ENCODE assay signal across 26 mouse cellular contexts in genomic region chr16:94999019-94999418, GRCm38 (mm10). TPM values are rescaled to one million over a fixed set of nuclear protein-coding genes. Genes with fewer than 3 reads are reported as not detected.
DNase-seq lines count a peak whose midpoint lies in the region; ATAC-seq lines count a peak whose summit lies in the region.
"Had no signal": no experiment of that assay in that cellular context is flagged by ENCODE, and none has a peak within 500 bp of the region (broad histone marks: within the 10 kb centered on the region; RNA-seq: fewer than 3 reads in every experiment).

No protein-coding gene starts in this region.

- peaks cover 19% of the 10 kb centered on the region for H3K4me1 ChIP-seq in hindbrain, embryonic 12.5 days
- peaks cover 21% of the 10 kb centered on the region for H3K4me1 ChIP-seq in hindbrain, embryonic 14.5 days (replicated peaks; ENCODE audit: control insufficient read depth, insufficient read depth, low read length)
- peaks cover 42% of the 10 kb centered on the region for H3K4me1 ChIP-seq in neural tube, embryonic 13.5 days (replicated peaks)
- peaks cover 44% of the 10 kb centered on the region for H3K4me1 ChIP-seq in neural tube, embryonic 15.5 days
- no peaks in the 10 kb centered on the region for H3K4me1 ChIP-seq in intestine, embryonic 15.5 days (replicated peaks)

- no peaks in the 10 kb centered on the region for H3K9me3 ChIP-seq in hindbrain, embryonic 12.5 days (replicated peaks)
- no peaks in the 10 kb centered on the region for H3K9me3 ChIP-seq in hindbrain, embryonic 14.5 days (ENCODE audit: control insufficient read depth, low read length)
- no peaks in the 10 kb centered on the region for H3K9me3 ChIP-seq in neural tube, embryonic 13.5 days
- H3K9me3 ChIP-seq in neural tube, embryonic 15.5 days (replicated peaks), result no peaks in the 10 kb centered on the region
- no peaks in the 10 kb centered on the region for H3K9me3 ChIP-seq in intestine, embryonic 15.5 days
- H3K9me3 ChIP-seq: embryonic facial prominence, embryonic 10.5 days; embryonic facial prominence, embryonic 13.5 days; forebrain, embryonic 13.5 days; hindbrain, embryonic 15.5 days had no signal

- ATAC-seq in hindbrain, embryonic 12.5 days (ENCODE audit: low FRiP score), result peak; percentile 47; the same call in 1 of the 2 replicates
- ATAC-seq in hindbrain, embryonic 14.5 days (ENCODE audit: low FRiP score), result no peak
- no peak for ATAC-seq in neural tube, embryonic 13.5 days (ENCODE audit: low read depth)
- ATAC-seq in neural tube, embryonic 15.5 days (ENCODE audit: low FRiP score), result no peak
- no peak for ATAC-seq in intestine, embryonic 15.5 days
- ATAC-seq: forebrain, embryonic 13.5 days; forebrain, postnatal 0 days; intestine, embryonic 16.5 days; Patski had no signal

- H3K4me2 ChIP-seq in hindbrain, embryonic 12.5 days (replicated peaks), result no peak overlapping the region
- no peak overlapping the region for H3K4me2 ChIP-seq in hindbrain, embryonic 14.5 days (replicated peaks)
- no peak overlapping the region for H3K4me2 ChIP-seq in neural tube, embryonic 13.5 days
- no peak overlapping the region for H3K4me2 ChIP-seq in neural tube, embryonic 15.5 days
- no peak overlapping the region for H3K4me2 ChIP-seq in intestine, embryonic 15.5 days (replicated peaks)
- H3K4me2 ChIP-seq: embryonic facial prominence, embryonic 13.5 days; forebrain, embryonic 13.5 days; heart, embryonic 11.5 days had no signal

- H3K27ac ChIP-seq in hindbrain, embryonic 12.5 days, result no peak overlapping the region
- H3K27ac ChIP-seq in hindbrain, embryonic 14.5 days, result no peak overlapping the region
- no peak overlapping the region for H3K27ac ChIP-seq in neural tube, embryonic 13.5 days (replicated peaks)
- no peak overlapping the region for H3K27ac ChIP-seq in neural tube, embryonic 15.5 days (replicated peaks)
- no peak overlapping the region for H3K27ac ChIP-seq in intestine, embryonic 15.5 days
- H3K27ac ChIP-seq: embryonic facial prominence, embryonic 10.5 days; embryonic facial prominence, embryonic 13.5 days; forebrain, embryonic 13.5 days; gastrocnemius, adult 2 months; hindbrain, embryonic 15.5 days had no signal

- peaks cover 38% of the 10 kb centered on the region for H3K27me3 ChIP-seq in hindbrain, embryonic 12.5 days
- H3K27me3 ChIP-seq in hindbrain, embryonic 14.5 days (ENCODE audit: control insufficient read depth, insufficient read depth, low read length), result peaks cover 32% of the 10 kb centered on the region
- H3K27me3 ChIP-seq in neural tube, embryonic 13.5 days, result peaks cover 48% of the 10 kb centered on the region
- H3K27me3 ChIP-seq in neural tube, embryonic 15.5 days (replicated peaks), result peaks cover 9% of the 10 kb centered on the region; the same call in 1 of the 2 replicates
- peaks cover 35% of the 10 kb centered on the region for H3K27me3 ChIP-seq in intestine, embryonic 15.5 days (replicated peaks)
- H3K27me3 ChIP-seq: hindbrain, embryonic 15.5 days had no signal

- no peak overlapping the region for H3K4me3 ChIP-seq in hindbrain, embryonic 12.5 days
- no peak overlapping the region for H3K4me3 ChIP-seq in hindbrain, embryonic 14.5 days (replicated peaks; ENCODE audit: low read length)
- no peak overlapping the region for H3K4me3 ChIP-seq in neural tube, embryonic 13.5 days
- no peak overlapping the region for H3K4me3 ChIP-seq in neural tube, embryonic 15.5 days (replicated peaks)
- no peak overlapping the region for H3K4me3 ChIP-seq in intestine, embryonic 15.5 days (replicated peaks)
- H3K4me3 ChIP-seq: embryonic facial prominence, embryonic 10.5 days; embryonic facial prominence, embryonic 13.5 days; erythroblast, embryonic 14.5 days; forebrain, embryonic 13.5 days; gastrocnemius, adult 2 months; hindbrain, embryonic 15.5 days had no signal

- no peak overlapping the region for H3K9ac ChIP-seq in hindbrain, embryonic 12.5 days
- H3K9ac ChIP-seq in hindbrain, embryonic 14.5 days, result no peak overlapping the region
- 0 out of 2 replicates have a peak overlapping the region, but pooled peaks have one; percentile 12 for H3K9ac ChIP-seq in neural tube, embryonic 13.5 days
- no peak overlapping the region for H3K9ac ChIP-seq in neural tube, embryonic 15.5 days (replicated peaks)
- no peak overlapping the region for H3K9ac ChIP-seq in intestine, embryonic 15.5 days
- H3K9ac ChIP-seq: embryonic facial prominence, embryonic 13.5 days; forebrain, embryonic 13.5 days; forebrain, postnatal 0 days; hindbrain, embryonic 15.5 days had no signal

- WGBS in hindbrain, embryonic 12.5 days, result 25% methylated on average over 3 of the region's 3 CpGs
- WGBS in hindbrain, embryonic 14.5 days, result 16% methylated on average over 3 of the region's 3 CpGs
- 16% methylated on average over 3 of the region's 3 CpGs for WGBS in neural tube, embryonic 13.5 days
- WGBS in neural tube, embryonic 15.5 days, result 20% methylated on average over 3 of the region's 3 CpGs
- 72% methylated on average over 3 of the region's 3 CpGs for WGBS in intestine, embryonic 15.5 days

- peak; percentile 8 for DNase-seq in embryo, embryonic 11 days
- DNase-seq in embryo, embryonic 10 days (ENCODE audit: low spot score), result no peak
- no peak for DNase-seq in hindbrain, embryonic 14.5 days (ENCODE audit: low spot score)
- DNase-seq: adrenal gland, postnatal 10 days; adrenal gland, postnatal 36 days; B cell, adult 2 months; cerebellum, adult 11 months; cerebellum, adult 8-10 months; forebrain, postnatal 0 days; gastrocnemius, adult 2 months; gastrocnemius, postnatal 14 days; heart, adult 11 months had no signal

- H3K36me3 ChIP-seq in hindbrain, embryonic 12.5 days, result no peaks in the 10 kb centered on the region
- no peaks in the 10 kb centered on the region for H3K36me3 ChIP-seq in hindbrain, embryonic 14.5 days (replicated peaks; ENCODE audit: control insufficient read depth, insufficient read depth)
- H3K36me3 ChIP-seq in neural tube, embryonic 13.5 days, result no peaks in the 10 kb centered on the region
- no peaks in the 10 kb centered on the region for H3K36me3 ChIP-seq in neural tube, embryonic 15.5 days
- no peaks in the 10 kb centered on the region for H3K36me3 ChIP-seq in intestine, embryonic 15.5 days
- H3K36me3 ChIP-seq: embryonic facial prominence, embryonic 10.5 days; embryonic facial prominence, embryonic 13.5 days; G1E; hindbrain, embryonic 15.5 days had no signal

RNA-seq across cellular contexts. Expression of gene Kcnj6, which starts 1.5 kb away (rescaled TPM):
- polyA plus RNA-seq in hindbrain, embryonic 12.5 days (2016; fragmentation: Nextera tagmentation; extraction: Ambion mirVana), result 0.26 and 0.53 TPM in 2 replicates
- 2.8 and 3.4 TPM in 2 replicates for polyA plus RNA-seq in hindbrain, embryonic 14.5 days (2014; fragmentation: Nextera tagmentation; extraction: Ambion mirVana)
- polyA plus RNA-seq in neural tube, embryonic 13.5 days (2015; fragmentation: Nextera tagmentation; extraction: Ambion mirVana), result 1.5 and 1.6 TPM in 2 replicates
- polyA plus RNA-seq in neural tube, embryonic 15.5 days (2015; fragmentation: Nextera tagmentation; extraction: Ambion mirVana), result 4.1 and 5.9 TPM in 2 replicates
- 0.06 and 0.13 TPM in 2 replicates for polyA plus RNA-seq in intestine, embryonic 15.5 days (2015; fragmentation: Nextera tagmentation; extraction: Ambion mirVana)
- polyA plus RNA-seq: G1E; heart, postnatal 0 days; Patski had no signal
